Mouse (Mus musculus) gastrocnemius, postnatal 10 days (tissue): ENCODE data around the gene Ift22. TPM values are rescaled to one million over a fixed set of nuclear protein-coding genes. Genes with fewer than 3 reads are reported as not detected.

ENCODE experiments used
- DNase-seq: peaks from one replicate; pipeline ENCODE4 v3.0.0; 2021; ENCODE audit warnings: mixed read lengths
- long read RNA-seq, 2 experiments: library from polyadenylated mRNA; stranded (forward); transcript quantifications; one replicate each; pipeline ENCODE4 v2.0.0; 2021
- total RNA-seq, 2 experiments: library from RNA; stranded (reverse); gene quantifications; 2 replicates each; pipeline ENCODE4 v1.2.3; 2021

Ift22 gene
- total RNA-seq = 1 to 10 TPM; 7.3 to 8.3 TPM
- long read RNA-seq, experiment 1, partial matches to known transcripts = 1 of 4 reads
- long read RNA-seq, experiment 1, other reads (novel, unspliced or antisense) = 2 of 4 reads
- long read RNA-seq, experiment 2, partial matches to known transcripts = 0 of 2 reads
- long read RNA-seq, experiment 2, other reads (novel, unspliced or antisense) = 0 of 2 reads

DNA sequence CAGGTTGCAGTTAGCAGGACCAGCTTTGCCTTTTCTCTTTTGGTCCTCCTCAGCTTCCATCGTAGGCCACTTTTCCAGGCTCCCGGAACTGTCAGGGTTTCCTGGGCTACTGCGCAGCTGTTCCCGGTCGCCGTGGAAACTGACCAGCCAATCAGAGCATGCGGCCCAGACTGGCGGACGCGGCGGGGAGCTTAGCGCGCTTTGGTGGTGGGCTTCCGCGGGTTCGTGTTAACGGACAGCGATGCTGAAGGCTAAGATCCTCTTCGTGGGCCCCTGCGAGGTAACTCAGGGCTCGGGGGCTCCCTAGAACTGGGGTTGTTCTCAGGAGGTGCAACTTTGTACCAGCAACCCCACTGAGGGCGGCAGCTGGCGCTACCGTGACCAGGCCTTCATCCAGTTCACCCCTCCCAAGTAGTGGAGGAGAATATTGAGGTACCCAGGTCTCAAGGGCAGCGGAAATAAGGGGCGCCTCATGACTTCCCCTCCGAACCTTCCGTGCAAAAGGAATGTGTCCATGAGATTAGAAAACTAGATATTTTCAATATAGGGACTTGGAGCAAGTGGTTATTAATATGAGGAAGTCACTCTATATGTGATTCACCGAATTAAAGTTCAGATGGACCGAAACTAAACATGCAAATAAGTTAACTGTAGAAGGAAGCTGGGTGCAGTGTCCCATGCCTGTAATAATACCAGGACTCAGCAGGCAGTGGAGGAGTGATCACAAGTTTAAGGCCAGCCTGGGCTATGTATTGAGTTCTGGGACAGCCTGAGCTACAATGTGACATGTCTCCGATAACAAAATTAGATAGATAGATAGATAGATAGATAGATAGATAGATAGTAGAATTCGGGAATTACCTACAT, at the start of gene Ift22:
Gene Ift22 (plus strand): TSS at position 160 of the 867 bp plus-strand sequence.
- peak; percentile 92 for DNase-seq

DNA sequence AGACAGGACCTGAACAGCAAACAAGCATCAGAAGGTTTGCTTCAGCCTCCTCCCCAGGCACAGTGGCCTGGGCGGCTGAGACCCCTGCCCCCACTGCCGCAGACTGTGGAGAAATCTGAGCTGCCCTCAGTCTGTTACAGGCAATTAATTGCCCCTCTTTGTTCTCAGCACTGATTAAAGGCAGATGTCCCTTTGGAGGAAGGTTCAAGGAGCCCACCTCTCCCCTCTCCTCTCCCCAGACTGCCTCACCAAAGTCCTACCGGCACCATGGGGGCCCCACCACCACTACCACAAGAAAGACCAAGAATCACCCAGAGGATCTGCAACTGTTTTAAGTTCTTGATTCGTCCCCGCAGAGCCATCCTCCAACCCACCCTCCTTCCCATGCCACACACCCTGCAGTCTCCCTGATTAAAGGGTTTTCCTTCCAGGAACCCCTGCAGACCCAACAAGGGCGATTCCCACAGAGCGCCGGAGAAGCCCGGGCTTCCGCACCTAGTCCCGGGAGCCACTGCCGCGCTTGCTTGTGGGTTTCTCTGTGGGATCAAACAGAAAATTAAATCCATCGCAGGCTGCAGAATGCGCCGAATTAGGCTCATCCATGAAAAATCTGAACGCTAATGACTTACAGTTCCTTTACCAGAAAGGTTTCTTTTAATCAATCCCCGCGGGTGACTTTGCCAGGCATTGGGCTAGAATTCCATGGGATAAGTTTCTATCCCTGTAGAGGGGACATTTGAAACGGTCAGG, 46.6 kb upstream of the Ift22 start:
- no peak for DNase-seq

DNA sequence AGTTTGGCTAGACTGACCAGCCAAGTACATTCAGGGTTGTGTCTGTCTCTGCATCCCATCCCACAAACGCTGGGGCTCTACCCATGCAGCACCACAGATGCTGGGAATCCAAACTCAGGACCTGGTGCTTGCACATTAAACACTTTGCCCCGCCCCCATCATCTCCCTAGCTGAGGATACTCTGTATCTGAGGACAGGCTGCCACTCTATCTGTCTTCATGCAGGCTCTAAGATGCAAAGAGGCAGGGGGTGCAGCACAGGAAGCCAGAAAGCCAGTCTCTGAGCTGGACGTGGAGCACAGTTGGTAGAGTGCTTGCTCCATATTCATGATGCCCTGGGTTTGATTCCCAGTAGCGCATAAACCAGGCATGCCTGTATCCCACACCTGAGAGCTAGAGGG, 45.1 kb upstream of the Ift22 start:
- no peak for DNase-seq

DNA sequence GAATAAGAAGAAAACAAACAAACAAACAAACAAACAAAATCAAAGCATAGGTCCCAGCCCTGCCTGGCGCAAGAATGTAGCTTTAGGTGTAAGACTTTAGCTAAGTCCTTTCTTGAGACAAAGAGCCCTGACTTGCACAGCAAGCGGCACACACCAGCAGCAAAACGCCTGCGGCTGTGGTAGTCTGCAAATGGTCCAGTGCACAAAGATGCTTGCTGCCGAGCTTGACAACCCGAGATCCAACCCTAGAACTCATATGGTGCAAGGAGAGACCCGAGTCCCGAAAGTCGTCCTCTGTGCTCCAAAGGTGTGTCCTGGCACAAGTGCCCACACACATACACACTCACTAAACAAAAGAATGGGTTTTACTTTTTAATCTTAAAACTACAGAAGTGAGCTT, 44.7 kb upstream of the Ift22 start:
- no peak for DNase-seq

DNA sequence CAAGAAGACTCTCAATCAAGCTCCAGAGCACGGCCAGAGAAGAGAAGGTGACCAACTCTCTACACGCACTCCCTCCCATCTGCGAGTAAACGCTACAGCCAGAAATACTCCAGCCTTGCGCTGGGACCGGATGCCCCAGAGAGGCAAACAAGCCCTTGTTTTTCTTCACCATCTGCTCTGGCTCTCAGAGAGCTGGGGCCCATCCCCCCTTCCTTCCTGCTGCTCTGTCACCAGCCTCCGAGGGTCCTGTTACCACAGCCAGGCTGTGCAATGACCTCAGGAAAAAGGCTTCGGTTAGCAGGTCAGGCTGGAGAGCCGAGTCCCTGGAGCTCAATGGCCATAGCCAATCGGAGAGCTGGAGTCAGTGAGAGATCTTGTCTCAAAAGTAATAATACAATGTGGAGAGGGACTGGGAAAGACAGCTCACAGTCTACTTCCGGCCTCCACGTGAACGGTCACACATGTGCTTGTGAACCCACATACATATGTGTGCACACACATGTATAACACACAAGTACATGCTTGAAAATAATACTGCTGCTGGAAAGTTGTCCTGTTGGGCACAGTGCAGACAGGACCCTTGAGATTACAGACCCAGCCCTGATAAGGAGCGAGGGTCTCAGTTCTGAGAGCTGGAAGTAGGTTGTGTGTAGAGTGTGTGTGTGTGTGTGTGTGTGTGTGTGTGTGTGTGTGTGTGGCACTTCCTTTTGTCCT, 43.8 kb upstream of the Ift22 start:
- DNase-seq = peak; percentile 63

DNA sequence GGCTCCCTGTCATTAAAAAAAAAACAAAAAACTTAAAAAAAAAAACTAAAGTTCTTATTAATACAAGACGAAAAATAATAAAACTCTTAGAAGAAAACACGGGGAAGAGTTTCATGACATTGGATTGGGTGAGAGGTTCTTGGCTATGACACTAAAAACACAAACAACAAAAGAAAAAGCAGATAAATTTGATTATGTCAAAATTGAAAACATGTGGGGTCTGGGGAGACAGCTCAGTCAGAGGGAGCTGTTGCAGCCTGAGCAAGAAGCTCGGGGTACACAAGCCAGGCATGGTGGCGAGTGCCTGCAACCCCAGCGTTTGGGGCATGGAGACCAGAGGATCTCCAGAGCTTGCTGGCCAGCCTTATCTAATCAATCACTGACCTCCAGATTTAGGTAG, 40.2 kb upstream of the Ift22 start:
- DNase-seq = no peak

DNA sequence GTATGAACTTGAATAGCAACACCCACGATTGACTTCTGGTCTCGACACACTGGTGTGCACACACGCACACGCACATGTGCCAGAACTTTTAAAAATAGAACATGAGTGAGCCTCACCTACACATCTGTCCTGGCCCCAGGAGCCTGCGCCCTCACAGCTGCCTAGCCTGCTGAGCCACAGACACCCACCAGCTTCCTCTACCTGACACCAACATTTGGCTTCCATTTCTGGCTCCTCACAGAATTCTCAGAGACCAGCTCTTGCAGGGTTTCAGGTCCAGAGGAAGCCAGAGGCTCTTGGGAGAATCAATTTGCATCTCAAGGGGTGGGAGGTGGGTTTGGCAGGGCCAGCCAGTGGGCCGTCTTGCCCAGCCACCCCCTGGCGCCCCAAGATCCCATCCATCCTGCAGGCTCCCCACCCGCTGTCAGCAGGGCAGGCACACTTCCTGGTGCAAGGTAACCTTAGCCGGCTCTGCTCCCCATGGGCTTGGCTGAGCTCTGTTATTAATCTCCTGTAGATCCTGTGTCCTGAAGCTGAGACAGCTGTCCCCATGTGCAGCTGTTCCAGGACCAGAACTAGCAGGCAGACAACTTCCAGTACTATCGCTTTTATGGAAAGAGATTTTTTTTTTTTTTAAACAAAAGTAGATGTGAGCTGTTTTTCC, 38.4 kb upstream of the Ift22 start:
- DNase-seq = peak; percentile 50

DNA sequence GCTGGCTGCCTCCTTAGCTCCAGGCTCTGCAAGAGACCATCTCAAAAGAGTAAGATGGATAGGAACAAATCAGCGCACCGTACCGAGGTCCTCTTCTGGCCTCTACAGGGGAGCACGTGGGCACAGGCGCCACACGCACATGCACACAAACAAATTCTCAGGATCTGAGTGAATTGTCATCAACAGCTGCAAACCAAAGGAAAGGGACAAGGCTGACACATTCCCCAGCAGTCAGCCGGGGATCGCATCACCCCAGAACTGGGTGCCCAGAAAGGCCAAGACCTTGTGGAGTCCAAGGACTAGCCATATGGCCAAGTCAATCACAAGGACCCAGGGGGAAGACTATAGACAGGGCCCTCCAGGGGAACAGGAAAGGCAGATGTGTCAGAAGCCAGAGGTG, 35.5 kb upstream of the Ift22 start:
- peak; percentile 34 for DNase-seq

DNA sequence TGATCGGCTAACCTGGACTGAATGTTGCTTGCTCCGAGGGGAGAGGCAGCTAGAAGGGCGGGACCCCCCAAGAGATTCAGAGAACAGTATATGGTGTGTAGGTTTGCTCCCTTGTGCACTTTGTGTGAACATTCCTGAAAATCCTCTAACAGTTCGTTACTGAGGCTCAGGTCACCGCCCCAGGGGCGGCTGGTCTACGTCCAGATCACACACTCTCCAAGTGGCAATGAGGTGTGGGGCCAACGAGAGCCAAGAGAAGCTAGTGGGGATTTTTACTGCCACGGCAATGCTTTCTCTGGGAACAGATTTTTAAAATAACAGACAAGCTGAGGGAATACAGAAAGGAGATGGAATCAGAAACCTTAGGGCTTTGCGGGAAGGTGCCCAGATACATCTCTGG, 33.7 kb upstream of the Ift22 start:
- DNase-seq = no peak

DNA sequence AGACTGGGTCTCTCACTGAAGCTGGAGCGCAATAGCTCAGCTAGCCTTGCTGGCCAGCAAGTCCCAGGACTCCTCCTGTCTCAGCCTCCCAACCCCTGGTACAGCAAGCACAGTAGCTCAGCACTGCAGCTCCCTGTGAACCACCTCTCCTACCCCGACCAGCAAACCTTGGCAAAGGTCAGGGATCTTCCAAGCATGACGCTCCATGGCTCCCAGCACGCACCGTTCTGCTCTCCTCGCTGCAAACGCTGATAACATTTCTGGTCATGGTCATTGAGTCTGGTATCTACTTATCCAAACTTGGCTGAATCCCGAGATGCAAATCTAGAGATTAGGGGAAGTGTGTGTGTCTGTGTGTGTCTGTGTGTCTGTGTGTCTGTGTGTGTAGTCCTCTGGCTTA, 27.8 kb upstream of the Ift22 start:
- DNase-seq = no peak

DNA sequence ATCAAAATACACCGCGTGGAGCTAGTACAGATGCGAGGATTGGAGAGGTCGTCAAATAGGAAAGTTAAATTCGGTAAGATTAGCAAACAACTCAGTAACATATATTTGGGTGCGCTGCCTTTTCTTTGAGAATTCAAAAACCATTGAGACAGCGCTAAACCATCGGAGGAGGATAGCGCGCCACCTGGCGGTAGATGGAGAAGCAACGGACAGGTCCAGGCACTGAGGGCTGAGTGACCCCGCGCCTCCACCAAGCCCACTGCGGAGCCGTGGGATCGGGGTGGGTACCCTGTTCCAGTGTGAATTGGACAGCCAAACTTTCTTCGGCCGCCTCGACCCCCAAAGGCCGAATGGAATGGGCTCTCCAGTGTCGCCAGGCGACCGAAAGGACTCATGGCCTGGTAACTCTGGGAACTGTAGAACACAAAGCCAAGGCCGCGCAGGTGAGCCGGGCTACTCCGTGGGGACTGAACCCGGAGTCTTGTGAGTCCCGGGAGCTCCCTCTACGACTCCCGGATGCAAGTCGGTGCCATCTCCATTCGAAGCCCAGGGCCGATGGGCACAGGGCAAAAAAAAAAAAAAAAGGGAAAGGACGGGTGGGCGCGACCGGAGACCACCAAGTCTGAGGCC, 26.5 kb upstream of the Ift22 start:
- peak; percentile 92 for DNase-seq

DNA sequence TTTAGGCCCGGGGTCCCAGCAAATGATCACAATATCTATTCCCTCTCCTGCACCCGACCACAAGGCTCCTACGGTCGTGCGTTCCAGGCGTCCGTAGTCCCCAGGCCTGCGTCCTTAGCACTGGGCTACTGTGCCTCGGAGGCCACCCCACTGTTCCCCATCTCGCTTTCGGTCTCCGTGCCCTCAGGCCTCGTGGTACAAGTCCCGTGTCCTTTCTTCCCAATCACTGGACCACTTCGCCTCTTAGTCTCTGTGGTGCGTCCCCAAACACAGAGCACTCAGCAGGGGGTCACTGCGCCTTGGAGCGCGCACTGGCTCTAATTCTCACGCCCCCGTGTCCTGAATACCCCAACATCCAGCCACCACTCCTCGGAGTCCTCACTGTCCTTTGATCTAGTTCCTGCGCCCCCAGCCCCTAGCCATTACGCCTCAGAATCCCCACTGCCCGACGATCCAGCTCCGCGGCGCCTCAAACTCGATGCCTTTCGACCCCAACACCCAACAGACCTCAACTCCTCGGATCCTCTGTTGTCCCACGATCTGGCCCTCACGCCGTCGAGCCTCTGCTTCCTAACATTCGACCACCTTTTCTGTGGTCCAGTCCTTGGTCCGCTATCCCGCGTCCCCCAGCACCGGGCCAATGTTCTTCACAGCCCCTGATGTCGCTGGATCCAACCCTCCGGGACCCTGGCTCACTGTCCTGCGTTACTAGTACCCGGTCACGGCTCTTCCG, 25.7 kb upstream of the Ift22 start:
- peak; percentile 47 for DNase-seq

DNA sequence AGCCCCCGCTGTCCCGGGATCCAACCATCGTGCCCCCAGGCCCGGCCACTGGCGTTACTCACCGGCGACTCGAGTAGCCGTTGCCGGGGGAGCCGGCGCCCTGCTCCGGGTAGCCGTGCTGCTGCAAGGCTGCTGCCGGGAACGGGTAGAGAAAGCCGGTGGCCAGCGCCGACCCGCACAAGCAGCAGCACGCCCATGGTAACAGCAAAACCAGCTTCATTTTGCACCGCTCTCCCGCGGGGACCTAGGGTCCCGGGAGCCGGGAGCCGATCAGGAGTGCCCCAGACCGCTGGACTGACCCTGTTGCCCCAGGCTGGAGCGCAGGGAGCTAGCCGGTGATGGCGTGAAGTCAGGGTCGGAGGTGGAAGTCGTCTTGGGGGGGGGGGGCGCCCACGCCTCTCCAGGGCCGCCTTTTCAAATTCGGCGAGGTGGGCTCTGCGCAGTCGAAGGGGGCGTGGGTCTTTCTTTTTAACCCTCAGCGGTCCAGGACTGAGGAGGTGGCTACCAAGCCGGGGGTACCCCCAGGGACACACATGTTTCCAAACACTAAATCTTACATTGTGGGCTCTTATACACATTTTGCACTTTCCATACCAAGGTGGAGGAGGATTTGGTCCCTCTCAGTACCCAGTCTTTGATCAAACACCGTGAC, 25.0 kb upstream of the Ift22 start, which contains the start of gene Col26a1:
Gene Col26a1 (minus strand): TSS at position 422 of the 652 bp plus-strand sequence.
- DNase-seq = peak; percentile 53

DNA sequence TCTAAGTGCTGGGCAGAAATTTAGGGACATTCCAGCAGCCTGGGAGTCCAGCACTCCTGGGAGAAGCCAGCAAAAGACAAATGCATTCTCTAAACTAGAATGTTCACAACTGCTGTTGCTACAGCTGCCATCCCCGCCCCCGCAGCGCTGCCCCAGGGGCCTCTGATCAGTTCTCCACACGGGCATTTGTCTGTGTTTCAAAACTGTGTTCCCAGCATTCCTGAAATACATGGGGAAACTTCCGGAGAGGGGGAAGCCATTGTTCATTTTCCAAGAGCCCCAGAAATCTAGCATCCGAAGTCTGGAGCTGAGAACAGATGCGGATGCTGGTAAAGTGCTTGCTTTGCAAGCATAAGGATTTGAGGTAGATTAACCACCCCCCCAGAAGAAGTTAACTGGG, 21.0 kb upstream of the Ift22 start:
- DNase-seq = peak; percentile 42

DNA sequence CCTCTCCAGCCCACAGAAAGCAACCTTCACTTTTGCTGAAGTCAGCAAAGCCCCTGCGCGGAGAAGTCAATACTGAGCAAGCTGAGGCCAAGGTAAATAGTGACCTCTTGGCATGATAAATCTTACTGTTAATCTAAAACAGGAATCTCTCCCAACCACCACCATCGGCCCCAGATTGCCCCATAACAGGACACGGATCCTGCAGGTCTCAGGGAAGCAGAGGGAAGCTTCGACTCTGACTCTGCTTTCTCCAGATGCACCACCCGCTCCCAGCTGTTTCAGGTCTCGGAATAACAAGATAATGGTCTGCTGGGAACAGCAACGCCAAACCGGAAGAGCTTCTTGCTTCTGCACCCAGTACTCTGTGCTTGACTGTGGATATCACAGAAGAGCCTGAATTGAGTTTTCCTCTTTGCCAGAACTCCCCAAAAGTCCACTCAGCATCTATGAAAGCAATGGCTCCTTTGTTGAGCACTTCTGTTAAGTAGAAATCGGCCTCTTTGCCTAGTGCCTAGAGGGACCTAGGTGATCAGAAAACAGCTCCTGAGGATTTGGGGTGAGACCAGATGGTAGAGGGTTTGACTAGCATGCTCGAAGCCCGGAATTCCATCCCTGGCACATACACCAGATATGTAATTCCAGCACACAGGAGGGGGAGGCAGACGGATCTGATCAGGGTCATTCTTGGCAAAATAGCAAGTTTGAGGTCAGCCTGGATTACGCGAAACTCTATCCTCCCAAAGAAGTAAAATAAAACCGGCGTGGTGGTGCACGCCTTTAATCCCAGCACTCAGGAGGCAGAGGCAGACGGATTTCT, 19.2 kb upstream of the Ift22 start:
- no peak for DNase-seq

DNA sequence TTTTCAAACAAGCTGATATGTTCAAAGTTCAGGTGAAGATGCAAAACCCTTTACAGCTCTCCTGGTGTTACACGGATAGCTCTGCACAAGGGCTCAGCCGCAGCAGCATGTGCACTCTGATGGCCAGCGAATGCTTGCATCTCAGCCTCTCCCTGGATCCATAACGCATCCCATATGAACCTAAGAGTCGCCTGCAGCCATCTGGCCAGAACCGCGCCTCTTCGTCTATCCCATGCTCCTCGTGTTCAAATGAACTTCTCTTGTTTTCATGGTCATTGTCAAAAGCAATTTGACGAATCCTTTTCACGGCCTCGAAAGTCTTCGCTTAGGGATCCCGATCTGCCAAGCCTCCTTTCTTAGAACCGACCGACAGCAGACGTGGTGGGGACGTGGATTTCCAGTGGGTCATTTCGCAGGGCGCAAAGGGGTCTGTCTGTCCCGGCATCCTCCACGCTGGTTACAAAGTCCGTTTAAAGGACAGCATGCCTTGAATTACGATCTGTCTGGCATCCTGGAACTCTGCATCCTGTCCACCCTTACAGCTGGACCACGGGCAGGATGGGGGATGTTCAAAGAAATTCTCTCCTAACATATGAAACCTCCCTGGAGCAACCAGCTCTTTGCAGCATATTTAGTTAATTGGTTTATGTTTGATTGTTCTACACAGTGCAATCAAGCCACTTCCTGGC, 13.0 kb upstream of the Ift22 start:
- DNase-seq = no peak

DNA sequence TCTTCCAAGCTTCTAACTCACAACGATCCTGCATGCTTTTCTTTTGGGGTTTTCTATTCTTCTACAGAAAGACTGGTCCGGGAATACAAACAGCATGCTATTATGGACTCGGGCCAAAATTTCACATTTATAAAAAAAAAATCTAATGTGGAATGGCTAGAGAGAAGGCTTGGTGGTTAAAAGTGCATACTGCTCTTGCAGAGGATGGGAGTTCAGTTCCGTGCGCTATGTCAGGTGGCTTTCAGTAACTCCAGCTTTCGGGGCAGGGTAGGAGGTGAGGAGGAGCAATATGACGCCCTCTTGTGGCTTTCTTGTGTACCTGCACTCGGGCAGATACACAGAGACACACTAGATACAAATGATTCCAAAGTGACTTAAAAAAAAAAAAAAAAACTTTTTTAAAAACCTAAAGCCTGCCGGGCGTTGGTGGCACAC, 12.4 kb upstream of the Ift22 start:
- DNase-seq = no peak

DNA sequence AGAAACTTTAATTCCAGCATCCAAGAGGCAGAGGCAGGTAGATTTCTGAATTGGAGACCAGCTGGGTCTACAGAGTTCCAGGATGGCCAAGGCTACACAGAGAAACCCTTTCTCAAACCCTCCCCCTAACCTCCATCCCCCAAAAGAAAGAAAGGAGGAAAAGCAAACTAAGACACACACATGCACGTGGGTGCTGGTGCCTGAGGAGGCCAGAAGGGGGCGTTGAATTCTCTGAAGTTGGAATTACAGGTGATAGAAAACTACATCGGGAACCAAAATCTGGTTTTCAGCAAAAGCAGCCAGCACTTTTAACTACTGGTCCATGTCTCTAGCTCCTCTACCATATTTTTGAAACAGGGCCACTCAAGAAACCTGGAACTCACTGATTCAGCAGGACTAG, 3.3 kb upstream of the Ift22 start:
- DNase-seq = no peak

DNA sequence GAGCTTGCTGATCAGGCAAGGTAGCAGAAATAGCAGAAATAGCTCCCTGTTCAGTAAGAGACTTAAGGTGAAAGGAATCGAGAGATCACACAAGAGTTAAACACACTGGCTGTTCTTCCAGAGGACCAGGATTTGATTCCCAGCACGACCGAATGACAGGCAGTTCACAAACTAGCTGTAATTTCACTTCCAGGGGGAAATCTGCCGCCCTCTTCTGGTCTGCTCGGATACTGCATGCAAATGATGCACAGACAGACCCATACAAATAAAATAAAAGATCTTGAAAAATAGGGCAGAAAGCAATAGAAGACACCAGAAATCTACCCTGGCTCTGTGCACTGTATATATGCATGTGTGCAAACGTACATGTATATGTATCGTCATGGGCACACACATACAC, 2.3 kb upstream of the Ift22 start:
- DNase-seq = no peak
